Mouse (Mus musculus): ENCODE measurements around the gene Exoc3l2.

DNA sequence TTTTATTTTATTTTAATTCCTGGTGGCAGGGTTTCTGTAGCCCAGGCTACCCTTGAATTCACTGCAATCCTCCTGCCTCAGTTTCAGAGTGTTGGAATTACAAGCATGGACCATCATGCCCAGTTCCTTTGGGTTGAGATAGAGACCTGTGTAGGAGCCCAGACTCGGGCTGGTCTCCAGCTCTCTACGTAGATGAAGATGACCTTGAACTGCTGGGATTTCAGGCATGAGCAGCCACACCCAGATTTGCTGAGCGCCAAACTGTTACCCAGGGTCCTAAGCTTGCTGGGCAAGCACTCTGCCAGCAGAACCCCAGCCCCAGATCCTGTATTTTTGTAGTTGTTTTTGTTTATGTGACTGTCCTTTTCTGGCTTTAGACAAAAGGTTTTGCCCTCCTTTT is 49.6 kb upstream of the Exoc3l2 start:
- no peak for TF ChIP-seq CTCF (IDR thresholded peaks at IDR 0.05; ENCODE audit: extremely low read depth, insufficient read depth, low read length)
- TF ChIP-seq POLR2A (IDR thresholded peaks at IDR 0.05; ENCODE audit: extremely low read depth, insufficient read depth, low read length): no peak
